Mouse (Mus musculus): ENCODE measurements at regions not wholly inside any gene's neighbourhood (a gene's known extent, or its start where the extent isn't known, plus 50 kb on each side); places are given as distances from the start of the nearest gene placed in this dataset.

DNA sequence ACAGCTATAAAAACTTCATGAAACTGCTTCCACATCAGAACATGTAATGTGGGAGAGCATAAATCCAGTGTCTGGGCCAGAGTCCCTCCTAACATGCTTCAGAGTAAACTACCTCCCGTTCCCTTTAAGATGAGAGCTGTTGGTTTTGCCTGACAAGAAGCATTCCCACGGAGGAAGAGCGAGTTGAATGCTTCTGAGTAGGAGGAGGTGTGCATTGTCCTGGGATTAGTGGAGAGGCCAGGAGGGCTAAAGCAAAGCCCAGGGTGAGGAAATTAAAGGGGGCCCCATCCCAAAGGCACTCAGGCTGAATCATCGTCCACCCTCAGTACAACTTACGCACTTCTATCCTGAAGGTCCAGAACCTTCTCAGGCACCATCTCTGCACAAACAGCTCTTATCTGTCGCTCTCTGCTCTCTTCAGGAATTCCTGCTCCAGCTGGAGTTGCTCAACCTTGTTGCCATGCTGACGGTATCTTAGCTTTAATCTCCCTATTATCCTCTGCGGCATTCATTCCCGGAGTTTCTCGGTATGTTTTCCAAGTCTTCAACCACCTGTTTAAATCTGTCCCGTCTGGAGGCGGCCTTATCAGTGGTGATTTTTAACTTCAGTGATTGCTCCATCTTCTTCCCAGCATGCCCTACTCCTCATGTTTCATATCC, 85.9 kb upstream of the Magi3 start:
- no peaks in the 10 kb centered on the region for H3K9me3 ChIP-seq (replicated peaks; ENCODE audit: control insufficient read depth, low read length)
- no peaks in the 10 kb centered on the region for H3K27me3 ChIP-seq (ENCODE audit: control insufficient read depth, insufficient read depth, low read length)
- no peak for DNase-seq (ENCODE audit: low spot score)
- H3K4me1 ChIP-seq (ENCODE audit: control insufficient read depth, insufficient read depth), result 0 out of 2 replicates have a peak, but pooled peaks cover 10% of the 10 kb centered on the region
- H3K9ac ChIP-seq (replicated peaks; ENCODE audit: low read depth, low read length), result no peak overlapping the region
- no peak for ATAC-seq (ENCODE audit: insufficient read depth, low read depth)
- H3K36me3 ChIP-seq (replicated peaks; ENCODE audit: control insufficient read depth, insufficient read depth, low read length), result no peaks in the 10 kb centered on the region
- no peak overlapping the region for H3K27ac ChIP-seq (ENCODE audit: low read depth)
- H3K4me2 ChIP-seq (ENCODE audit: low read depth, low read length), result no peak overlapping the region
- 20% methylated on average over 12 of the region's 12 CpGs for WGBS
- H3K4me3 ChIP-seq (ENCODE audit: low read depth, low read length), result no peak overlapping the region
- TF ChIP-seq CTCF (IDR thresholded peaks at IDR 0.05; ENCODE audit: low read depth), result no peak
- no peak for TF ChIP-seq EP300 (IDR thresholded peaks at IDR 0.05; ENCODE audit: low read depth)

DNA sequence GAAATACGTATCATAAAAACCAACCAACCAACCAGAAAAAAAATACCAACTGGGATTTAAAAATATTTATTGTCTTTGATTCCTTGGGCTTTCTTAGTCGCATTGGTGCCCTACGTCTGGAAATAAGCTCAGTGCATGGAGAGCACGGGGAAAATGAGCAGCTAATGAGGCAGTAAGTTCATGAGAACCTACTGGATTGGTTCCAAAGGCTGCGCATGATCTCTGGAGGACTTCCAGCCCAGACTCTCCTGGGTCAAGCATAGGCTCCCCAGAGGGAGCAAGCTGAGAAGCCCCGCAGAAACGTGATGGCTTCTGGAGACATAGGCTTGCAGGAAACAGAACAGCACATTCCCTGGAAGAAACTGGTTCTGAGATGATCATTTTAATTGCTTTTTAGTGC, 83.4 kb upstream of the Magi3 start:
- Histone ChIP-seq H3K9ac (replicated peaks; ENCODE audit: low read depth, low read length) (no peak overlapping the region), H3K4me1 (ENCODE audit: control insufficient read depth, insufficient read depth) (peaks cover 14% of the 10 kb centered on the region; the same call in 1 of the 2 replicates), H3K4me2 (ENCODE audit: low read depth, low read length) (no peak overlapping the region), H3K9me3 (replicated peaks; ENCODE audit: control insufficient read depth, low read length) (no peaks in the 10 kb centered on the region), H3K27me3 (ENCODE audit: control insufficient read depth, insufficient read depth, low read length) (no peaks in the 10 kb centered on the region), H3K27ac (ENCODE audit: low read depth) (no peak overlapping the region), H3K36me3 (replicated peaks; ENCODE audit: control insufficient read depth, insufficient read depth, low read length) (no peaks in the 10 kb centered on the region), H3K4me3 (ENCODE audit: low read depth, low read length) (no peak overlapping the region)
- DNase-seq (ENCODE audit: low spot score) (no peak), ATAC-seq (ENCODE audit: insufficient read depth, low read depth) (no peak)
- WGBS, result 37% methylated on average over 7 of the region's 7 CpGs
- TF ChIP-seq CTCF (IDR thresholded peaks at IDR 0.05; ENCODE audit: low read depth), result no peak
- TF ChIP-seq EP300 (IDR thresholded peaks at IDR 0.05; ENCODE audit: low read depth), result no peak

DNA sequence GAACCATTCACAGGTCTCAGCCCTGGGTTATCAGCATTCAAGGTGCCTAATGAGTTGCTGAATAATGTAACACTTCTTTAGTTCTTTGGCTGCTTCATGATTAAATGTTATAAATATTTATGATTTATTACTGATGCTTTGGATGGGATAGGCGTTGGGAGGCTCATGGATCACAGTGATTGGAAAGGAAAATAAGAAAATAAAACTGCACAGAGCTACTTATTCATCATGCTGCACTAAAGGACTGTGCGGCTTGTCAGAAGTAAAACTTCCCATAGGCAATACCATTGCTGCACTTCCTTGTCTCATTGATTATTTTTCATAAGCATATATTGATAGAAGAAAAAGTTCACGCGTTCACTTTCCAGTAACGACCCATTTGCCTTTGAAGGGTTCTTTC, 80.0 kb upstream of the Magi3 start:
- WGBS, result 94% methylated on average over 5 of the region's 5 CpGs
- H3K4me2 ChIP-seq (ENCODE audit: low read depth, low read length), result no peak overlapping the region
- TF ChIP-seq EP300 (IDR thresholded peaks at IDR 0.05; ENCODE audit: low read depth) (no peak), CTCF (IDR thresholded peaks at IDR 0.05; ENCODE audit: low read depth) (no peak)

DNA sequence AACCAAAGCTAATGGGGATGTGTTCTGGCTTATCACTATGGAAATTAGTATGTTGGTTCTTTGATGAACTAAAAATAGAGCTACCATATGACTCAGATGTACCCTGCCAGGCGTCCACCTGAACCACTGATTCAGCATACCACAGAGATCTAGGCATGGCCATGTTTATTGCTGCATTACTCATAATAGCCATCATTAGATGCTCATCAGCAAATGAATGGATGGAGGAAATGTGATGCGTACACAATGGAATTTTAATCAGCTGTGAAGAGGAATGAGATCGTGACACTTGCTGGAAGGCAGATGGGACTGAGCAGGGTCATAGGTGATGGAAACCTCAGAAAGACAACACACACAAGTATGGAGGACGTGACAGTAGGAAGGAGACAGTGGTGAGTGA, 78.7 kb upstream of the Magi3 start:
- no peaks in the 10 kb centered on the region for H3K27me3 ChIP-seq (ENCODE audit: control insufficient read depth, insufficient read depth, low read length)
- 37% methylated on average over 4 of the region's 4 CpGs for WGBS
- ATAC-seq (ENCODE audit: insufficient read depth, low read depth) (no peak), DNase-seq (ENCODE audit: low spot score) (peak; percentile 30)
- H3K36me3 ChIP-seq (replicated peaks; ENCODE audit: control insufficient read depth, insufficient read depth, low read length), result no peaks in the 10 kb centered on the region
- H3K4me3 ChIP-seq (ENCODE audit: low read depth, low read length), result no peak overlapping the region
- no peak overlapping the region for H3K9ac ChIP-seq (replicated peaks; ENCODE audit: low read depth, low read length)
- no peak overlapping the region for H3K27ac ChIP-seq (ENCODE audit: low read depth)
- TF ChIP-seq EP300 (IDR thresholded peaks at IDR 0.05; ENCODE audit: low read depth) (no peak), CTCF (IDR thresholded peaks at IDR 0.05; ENCODE audit: low read depth) (no peak)
- H3K4me1 ChIP-seq (ENCODE audit: control insufficient read depth, insufficient read depth), result peaks cover 27% of the 10 kb centered on the region
- H3K9me3 ChIP-seq (replicated peaks; ENCODE audit: control insufficient read depth, low read length), result no peaks in the 10 kb centered on the region
- H3K4me2 ChIP-seq (ENCODE audit: low read depth, low read length), result no peak overlapping the region

More for the DNA sequence above, 80.0 kb upstream of the Magi3 start:
- DNase-seq (ENCODE audit: low spot score), result no peak
- Histone ChIP-seq H3K9me3 (replicated peaks; ENCODE audit: control insufficient read depth, low read length) (no peaks in the 10 kb centered on the region), H3K27me3 (ENCODE audit: control insufficient read depth, insufficient read depth, low read length) (no peaks in the 10 kb centered on the region), H3K36me3 (replicated peaks; ENCODE audit: control insufficient read depth, insufficient read depth, low read length) (no peaks in the 10 kb centered on the region), H3K4me1 (ENCODE audit: control insufficient read depth, insufficient read depth) (peaks cover 22% of the 10 kb centered on the region), H3K27ac (ENCODE audit: low read depth) (no peak overlapping the region), H3K4me3 (ENCODE audit: low read depth, low read length) (no peak overlapping the region), H3K9ac (replicated peaks; ENCODE audit: low read depth, low read length) (no peak overlapping the region)
- ATAC-seq (ENCODE audit: insufficient read depth, low read depth), result no peak

DNA sequence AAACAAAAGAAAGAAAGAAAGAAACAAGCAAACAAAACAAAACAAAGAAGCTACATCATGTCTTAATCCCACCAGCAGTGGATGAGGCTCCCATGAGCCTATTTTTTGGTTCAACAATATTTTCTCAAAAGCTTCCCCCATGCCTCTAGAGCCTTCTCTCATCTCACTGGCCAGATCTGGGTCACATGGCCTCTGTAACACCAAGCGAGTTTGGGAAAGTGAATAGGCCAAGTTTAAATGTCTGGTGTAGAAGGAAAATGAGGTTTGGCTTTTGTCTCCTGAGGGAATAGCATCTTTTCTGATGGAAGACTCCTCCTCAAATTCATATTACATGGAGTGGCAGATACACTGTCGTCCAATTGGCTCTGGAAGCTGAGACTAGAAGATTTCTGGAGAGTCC, 78.2 kb upstream of the Magi3 start:
- Histone ChIP-seq H3K4me3 (ENCODE audit: low read depth, low read length) (no peak overlapping the region), H3K9me3 (replicated peaks; ENCODE audit: control insufficient read depth, low read length) (no peaks in the 10 kb centered on the region), H3K36me3 (replicated peaks; ENCODE audit: control insufficient read depth, insufficient read depth, low read length) (no peaks in the 10 kb centered on the region), H3K9ac (replicated peaks; ENCODE audit: low read depth, low read length) (no peak overlapping the region), H3K27ac (ENCODE audit: low read depth) (no peak overlapping the region), H3K4me1 (ENCODE audit: control insufficient read depth, insufficient read depth) (peaks cover 27% of the 10 kb centered on the region), H3K27me3 (ENCODE audit: control insufficient read depth, insufficient read depth, low read length) (no peaks in the 10 kb centered on the region), H3K4me2 (ENCODE audit: low read depth, low read length) (no peak overlapping the region)
- ATAC-seq (ENCODE audit: insufficient read depth, low read depth) (no peak), DNase-seq (ENCODE audit: low spot score) (no peak)
- 73% methylated on average over 2 of the region's 2 CpGs for WGBS
- no peak for TF ChIP-seq CTCF (IDR thresholded peaks at IDR 0.05; ENCODE audit: low read depth)
- TF ChIP-seq EP300 (IDR thresholded peaks at IDR 0.05; ENCODE audit: low read depth), result no peak

DNA sequence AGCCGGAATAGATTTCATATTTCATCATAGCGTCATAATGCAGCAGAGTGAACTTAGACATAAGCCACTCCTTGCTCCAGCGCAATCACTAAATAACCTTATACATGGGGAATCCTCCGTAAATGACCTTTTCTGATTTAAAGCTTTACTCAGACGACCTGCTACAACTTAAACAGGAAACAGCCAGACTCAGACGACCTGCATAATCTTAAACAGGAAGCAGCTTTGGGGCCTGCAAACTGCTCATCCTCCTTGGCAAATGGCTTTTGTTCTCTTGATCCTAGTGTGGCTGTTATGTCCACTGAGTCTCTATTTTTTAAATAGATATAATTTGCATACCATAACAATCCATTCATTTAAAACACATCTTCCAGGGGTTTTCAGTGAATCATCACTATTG, 76.9 kb upstream of the Magi3 start:
- H3K4me3 ChIP-seq (ENCODE audit: low read depth, low read length), result no peak overlapping the region
- DNase-seq (ENCODE audit: low spot score) (no peak), ATAC-seq (ENCODE audit: insufficient read depth, low read depth) (no peak)
- H3K9me3 ChIP-seq (replicated peaks; ENCODE audit: control insufficient read depth, low read length), result no peaks in the 10 kb centered on the region
- no peak overlapping the region for H3K9ac ChIP-seq (replicated peaks; ENCODE audit: low read depth, low read length)
- H3K4me1 ChIP-seq (ENCODE audit: control insufficient read depth, insufficient read depth), result peaks cover 24% of the 10 kb centered on the region
- no peaks in the 10 kb centered on the region for H3K36me3 ChIP-seq (replicated peaks; ENCODE audit: control insufficient read depth, insufficient read depth, low read length)
- H3K27me3 ChIP-seq (ENCODE audit: control insufficient read depth, insufficient read depth, low read length), result no peaks in the 10 kb centered on the region
- no peak for TF ChIP-seq CTCF (IDR thresholded peaks at IDR 0.05; ENCODE audit: low read depth)
- TF ChIP-seq EP300 (IDR thresholded peaks at IDR 0.05; ENCODE audit: low read depth), result no peak
- 52% methylated on average over 6 of the region's 6 CpGs for WGBS
- no peak overlapping the region for H3K27ac ChIP-seq (ENCODE audit: low read depth)
- H3K4me2 ChIP-seq (ENCODE audit: low read depth, low read length), result no peak overlapping the region

All from heart, postnatal 0 days (tissue).